Mouse (Mus musculus) 416B (cell line): ENCODE data around the gene Klrb1f.
"Not testable (repeated sequence)": the region's sequence is repeated elsewhere in the genome, so short reads cannot be mapped to it uniquely, and the experiment has no call there.

Source experiments
- DNase-seq: peaks from one replicate; pipeline ENCODE4 v3.0.0; 2011; ENCODE audit warnings: low read depth

Gene Klrb1f

DNA sequence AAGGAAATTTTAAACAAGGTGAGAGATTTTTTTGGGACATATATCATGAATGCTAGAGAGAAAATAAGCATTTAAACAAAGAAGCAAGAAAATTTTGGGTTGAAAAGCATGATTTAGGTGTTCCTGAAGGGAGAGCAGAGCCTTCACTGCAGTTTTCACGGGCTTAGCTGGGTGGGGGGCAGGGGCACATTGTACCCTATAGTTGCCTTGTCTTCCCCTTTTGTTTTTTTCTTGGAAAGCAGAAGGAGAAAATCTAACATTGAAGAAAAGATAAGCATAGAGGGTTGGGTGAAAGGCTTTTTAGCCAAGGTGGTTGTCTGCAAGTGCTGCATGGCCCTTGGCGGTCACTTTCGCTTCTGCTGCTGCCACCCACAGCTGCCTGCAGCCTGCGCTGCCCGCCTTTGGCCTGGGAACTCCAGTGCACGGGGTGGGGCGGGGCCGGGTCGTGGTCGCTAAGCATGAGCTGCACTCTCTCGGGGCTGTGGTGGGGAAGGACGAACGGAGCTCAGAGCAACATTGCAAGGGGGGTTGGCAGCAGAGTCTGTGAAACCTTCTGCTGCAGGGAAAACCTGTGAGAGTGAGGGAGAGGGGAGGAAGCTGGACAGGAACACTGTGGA, 3.3 kb downstream of the Klrb1f start:
- DNase-seq = peak; percentile 94

DNA sequence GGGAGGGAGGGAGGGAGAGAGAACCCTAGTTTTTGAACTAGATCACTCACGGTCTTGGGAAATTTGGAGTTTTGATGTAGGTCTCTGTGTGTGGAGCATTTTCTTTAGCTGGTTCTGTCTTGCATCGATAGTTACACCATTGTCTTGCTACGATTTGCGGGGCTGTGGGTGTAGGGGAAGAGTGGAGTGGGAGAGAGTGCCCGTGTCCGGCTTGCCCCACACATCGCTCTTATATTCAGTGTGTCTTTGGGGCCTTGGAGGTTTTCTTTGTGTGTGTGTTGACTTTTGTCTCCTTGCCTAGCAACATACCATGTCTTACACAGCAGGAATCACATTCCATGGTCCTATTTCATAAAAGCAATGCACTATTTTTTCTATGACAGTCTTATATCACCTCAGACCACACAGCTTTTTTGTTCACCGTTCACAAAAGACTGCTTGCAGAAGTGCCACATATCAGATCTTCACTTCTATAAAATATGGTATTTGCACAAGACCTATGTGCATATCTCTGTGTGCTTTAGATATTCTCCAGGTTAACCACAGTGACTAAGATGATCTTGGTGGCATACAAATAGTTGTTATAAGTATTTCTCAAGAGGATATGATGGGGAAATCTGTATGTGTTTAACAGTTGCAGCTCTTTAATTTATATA, 4.0 kb downstream of the Klrb1f start:
- DNase-seq = peak; percentile 97

DNA sequence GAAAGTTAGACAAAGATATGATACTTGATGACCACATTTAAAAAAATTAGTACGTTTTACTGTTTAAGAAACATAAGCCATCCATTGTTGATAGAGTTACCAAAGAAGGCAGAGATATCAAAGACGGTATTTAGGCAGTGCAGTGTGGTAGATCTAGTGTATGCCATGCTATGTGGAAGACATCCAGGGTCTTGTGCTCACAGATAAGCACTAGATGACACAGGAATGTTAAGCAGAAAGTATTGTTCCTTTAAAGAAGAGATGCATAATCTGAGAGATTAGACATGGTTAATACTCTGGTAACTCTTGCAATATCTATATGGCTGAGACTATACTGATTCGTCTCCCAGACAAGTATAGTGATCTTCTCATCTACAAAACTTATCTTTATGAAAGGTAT, 5.4 kb downstream of the Klrb1f start:
- no peak for DNase-seq

DNA sequence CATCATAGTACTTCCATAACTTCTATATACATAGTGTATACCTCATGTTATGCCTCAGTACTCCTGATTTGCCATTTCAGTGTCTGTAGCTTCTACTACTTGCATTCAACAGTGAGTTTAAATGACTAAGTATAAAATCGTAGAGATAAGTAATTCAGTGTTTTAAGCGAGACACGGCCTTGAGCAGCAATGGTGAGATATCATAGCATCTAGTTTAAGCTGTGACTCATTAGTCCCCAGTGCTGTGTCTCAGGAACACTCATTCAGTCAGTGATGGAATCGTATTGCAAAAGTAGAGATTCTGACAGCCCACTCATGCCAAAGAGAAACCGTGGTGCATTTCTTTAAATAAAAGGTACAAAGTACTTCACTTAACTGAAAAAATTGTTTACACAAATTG, 6.0 kb downstream of the Klrb1f start:
- DNase-seq = peak; percentile 89

DNA sequence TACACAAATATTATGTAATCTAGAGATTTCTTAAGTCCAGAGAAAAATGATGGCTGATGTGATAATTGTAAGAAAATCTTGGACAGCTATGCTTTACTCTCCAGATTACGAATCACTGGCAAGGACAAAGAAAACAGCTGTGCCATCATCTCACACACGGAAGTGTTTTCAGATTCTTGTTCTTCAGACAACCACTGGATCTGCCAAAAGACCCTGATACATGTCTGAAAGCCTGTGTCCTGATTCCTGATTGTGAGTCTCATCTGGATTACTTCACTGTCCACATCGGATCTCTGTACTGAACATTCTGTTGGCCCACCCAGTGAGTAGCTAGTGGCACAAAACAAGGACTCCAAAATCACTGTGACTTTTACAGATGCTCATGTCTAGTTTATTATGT, 10.5 kb downstream of the Klrb1f start:
- no peak for DNase-seq

DNA sequence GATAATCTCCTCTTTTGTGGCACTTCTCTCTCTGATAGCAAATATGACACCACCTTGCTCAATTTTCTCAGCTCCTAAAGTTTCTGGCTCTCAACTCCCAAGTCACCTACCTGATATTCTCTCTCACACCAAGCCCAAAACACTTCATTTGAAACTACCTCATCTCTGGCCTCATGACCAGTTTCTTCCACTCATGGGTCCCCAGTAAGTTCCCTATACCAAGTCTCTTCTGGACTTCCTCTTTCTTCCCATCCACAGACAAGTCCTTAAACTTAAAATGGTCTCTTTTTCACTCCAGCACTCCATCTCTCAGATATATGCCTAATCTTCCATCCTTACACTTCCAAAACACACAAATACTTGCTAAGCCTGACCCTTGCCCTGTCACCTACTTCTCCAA, 12.3 kb downstream of the Klrb1f start:
- DNase-seq = peak; percentile 63

- peak; percentile 34 for DNase-seq
Observed at GRCm38 (mm10) chr6:129065407-129065806, 19.7 kb downstream of the Klrb1f start.

GRCm38 (mm10) chr6:129065857-129066256, 20.2 kb downstream of the Klrb1f start:
- no peak for DNase-seq

DNA sequence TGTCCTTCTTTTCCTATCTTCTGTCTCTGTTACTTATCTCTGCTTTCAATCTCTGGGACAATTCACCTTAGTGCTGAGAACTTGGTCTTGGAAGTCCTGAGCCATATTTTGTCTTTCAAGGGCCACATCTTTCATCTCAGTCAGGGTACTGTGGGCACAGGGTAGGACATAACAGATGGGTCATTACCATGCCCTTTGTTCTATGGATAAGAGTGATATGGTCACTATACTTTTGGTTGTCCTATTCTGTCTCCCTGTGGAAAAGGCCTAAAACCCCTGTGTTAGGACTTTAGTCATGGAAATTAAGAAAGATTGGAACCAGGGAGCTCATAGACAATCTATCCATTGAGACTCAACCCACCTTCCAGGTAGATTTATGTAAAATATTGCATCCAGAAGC, 20.8 kb downstream of the Klrb1f start:
- DNase-seq = no peak

DNA sequence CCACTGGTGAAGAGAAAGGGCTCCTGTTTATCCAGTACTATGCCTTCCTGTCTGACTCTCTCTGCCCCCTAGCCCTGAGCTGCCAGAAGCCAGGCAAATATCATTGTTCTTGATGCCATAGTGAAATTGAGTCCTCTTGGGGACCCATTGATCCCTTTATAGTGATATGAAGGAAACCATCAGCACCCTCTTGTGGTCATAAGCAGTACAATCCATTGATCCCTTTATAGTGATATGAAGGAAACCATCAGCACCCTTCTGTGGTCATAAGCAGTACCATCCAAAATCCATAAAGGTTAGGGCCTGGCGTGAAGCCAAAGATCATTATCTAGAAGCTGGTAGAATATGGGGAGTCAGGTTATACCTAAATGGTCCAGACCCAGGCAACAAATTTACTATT, 21.3 kb downstream of the Klrb1f start:
- peak; percentile 66 for DNase-seq

- no peak for DNase-seq
Observed at GRCm38 (mm10) chr6:129085098-129085497, 39.4 kb downstream of the Klrb1f start.

- not testable (repeated sequence) for DNase-seq
Observed at GRCm38 (mm10) chr6:129086031-129086430, 40.3 kb downstream of the Klrb1f start.

DNA sequence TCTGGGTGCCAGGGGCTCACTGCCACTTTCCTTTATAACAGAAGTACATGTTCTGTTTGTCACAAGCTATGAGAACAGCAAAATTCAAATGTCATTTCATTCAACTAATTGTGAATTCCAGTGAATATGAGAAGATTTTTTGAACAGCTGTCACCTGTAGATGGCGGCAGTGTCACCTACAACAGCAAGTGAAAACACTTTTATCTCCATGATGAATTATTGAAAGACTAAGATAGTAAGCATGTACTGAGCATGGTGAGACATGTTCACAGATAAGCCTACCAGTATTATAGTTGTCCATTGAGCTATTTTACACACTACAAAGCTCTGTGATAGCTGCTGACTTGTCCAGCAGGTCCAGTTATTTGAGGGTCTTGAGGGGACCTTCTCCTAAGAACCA, 42.5 kb downstream of the Klrb1f start:
- DNase-seq = no peak

DNA sequence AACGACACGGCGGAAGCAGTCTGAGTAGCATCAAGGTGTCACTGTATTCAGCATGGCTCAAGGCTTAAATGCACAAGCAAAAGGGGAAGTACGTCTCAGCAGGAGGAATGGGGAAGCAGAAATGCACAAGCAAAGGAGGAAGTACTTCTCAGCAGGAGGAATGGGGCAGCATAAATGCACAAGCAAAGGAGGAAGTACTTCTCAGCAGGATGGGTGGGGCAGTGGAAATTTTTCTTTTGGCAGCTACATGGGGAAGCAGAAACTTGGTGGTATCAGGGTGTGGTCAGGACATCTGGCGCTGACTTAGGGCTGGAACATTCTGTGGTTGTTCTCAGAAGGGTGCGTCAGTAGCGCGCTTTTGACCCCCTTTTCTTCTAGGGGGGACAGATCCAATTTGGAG, 42.9 kb downstream of the Klrb1f start:
- peak; percentile 42 for DNase-seq

DNA sequence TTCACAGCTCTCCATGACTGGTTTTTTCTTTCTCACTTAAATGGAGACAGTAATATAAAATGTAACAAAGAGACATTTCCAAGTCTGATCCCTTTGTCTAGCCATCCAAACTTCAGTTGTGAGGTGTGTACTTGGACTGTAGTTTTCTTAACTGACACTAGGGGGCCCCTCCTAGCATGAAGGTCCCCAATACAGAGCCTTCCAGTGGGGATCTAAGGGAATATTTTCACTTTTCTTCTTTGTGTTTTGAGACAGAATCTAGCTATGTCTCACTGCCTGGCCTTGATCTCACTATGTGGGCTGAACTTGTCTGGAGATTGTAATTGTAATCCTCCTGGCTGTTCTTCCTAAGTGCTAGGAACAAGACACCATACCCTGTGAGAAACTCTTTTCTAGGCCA, 49.5 kb downstream of the Klrb1f start:
- peak; percentile 71 for DNase-seq

DNA sequence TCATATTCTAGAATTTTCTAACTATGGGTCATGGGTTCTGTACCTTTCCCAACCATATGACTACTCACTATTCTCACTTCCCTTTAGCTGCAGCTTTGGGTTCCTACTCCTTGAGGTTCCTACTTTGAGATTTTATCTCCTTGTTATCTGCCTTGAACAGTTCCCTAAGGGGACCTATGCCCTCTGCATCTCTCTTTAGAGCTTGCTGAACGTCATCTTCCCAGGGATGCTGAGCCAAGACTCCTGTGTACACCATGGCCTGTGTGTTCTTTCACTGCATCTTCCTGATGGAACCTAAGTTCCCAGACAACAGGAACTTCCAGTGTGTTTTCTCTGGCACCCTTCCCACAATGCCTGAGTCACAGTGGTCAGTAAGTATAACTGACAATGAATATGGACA, 52.2 kb downstream of the Klrb1f start:
- DNase-seq = peak; percentile 72

DNA sequence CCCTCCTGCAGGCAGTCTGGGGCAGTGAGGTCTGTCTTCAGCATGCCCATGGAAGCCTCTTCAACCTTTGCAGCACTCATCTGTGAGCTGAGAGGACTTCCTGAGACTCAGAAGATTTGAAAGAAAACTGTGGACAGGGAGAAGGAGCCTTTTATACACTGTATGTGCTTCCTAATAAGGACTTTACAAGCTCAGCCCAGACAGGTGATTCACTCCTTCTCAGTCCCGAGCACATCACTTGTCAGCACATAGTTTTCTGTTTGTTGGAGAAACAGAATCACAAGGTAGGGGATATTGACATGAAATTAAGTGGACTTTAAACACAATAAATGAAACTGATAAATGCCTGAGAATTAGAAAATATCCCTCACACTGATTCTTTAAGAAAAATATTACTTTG, 55.1 kb downstream of the Klrb1f start, which contains the start of gene Clec2e:
Gene Clec2e (minus strand): TSS at position 120 of the 400 bp plus-strand sequence.
- not testable (repeated sequence) for DNase-seq

DNA sequence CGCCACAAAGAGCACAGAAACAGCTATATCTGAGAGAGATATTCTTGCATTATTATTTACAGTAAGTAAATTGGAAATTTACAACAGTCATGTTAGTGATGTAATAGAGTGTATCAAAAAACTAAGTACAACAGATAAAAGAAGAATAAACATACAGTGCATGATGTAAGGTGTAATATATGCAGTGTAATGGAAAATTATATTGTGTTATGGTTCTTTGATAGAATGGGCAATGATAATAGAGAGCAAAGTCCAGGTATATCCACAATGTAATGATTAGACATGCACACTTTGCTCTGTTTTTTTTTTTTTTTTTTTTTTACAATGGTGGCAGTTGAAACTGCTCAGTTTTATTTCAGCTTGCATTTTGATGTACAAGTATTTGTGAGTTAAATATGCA, 55.9 kb downstream of the Klrb1f start:
- DNase-seq = no peak

GRCm38 (mm10) chr6:129102858-129103555, 57.3 kb downstream of the Klrb1f start:
- DNase-seq = peak; percentile 78
